Mouse (Mus musculus): ENCODE results near the gene Ryr1.

Gene Ryr1

DNA sequence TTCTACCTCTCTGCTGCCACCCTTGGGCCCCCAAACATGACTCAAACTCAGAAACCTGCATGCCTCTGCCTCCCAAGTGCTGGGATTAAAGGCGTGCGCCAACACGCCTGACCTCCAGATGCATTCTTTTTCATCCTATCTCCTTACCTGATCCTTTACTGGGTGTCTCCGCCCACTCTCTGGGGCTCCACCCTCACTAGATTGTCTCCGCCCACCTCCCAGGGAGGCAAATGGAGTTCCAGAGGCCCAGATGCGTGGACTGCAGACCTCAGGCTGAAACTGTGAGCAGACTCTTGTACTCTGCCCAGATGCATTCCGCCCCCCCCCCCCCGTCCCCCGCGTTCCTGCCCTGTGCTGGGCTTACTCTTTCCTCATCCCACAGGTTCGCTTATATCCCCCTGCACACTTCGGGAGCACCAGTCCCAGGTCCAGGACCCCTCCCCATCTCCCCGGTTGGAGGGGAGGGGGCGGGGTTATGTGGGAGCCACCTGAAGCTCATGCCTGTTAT, 134.2 kb downstream of the Ryr1 start:
- in situ Hi-C loops (cut with MboI): no loop called here

DNA sequence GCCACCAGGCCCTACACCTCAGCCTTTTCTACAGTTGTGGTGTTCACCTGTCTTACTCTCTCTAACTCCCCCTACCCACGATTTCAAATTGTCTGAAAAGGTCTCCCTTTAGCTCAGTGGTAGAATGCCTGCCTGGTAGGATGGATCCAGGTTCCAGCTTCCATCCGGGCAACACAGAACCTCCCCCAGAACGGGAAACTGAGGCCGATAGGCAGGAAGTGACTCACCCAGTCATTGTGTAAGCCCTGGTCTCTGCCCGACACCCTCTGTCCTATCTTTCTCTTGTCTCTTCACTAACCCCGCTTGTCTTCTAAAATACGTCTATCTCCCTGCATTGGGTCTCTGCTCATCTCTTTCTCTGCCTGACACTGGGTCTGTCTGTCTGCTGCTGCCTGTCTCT, 139.8 kb downstream of the Ryr1 start:
- in situ Hi-C loops (cut with MboI): no loop called here

DNA sequence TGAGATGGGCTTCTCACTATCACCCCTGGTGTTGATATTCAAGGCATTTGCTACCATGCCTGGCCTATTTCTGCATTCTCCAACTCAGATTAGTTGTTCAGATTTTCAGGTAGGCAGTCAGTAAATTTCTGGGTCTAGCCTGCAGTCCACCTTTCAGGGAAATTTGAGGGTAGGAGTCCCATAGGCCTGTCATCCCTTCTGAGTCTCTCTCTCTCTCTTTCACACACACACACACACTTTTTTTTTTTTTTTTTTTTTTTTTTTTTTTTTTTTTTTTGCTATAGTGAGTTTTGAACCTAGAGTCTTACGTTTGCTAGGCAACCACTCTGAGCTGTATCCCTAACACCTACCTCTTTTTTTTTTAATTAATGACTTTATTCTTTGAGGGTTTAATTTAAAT, 140.5 kb downstream of the Ryr1 start:
- in situ Hi-C loops (cut with MboI): no loop called here

DNA sequence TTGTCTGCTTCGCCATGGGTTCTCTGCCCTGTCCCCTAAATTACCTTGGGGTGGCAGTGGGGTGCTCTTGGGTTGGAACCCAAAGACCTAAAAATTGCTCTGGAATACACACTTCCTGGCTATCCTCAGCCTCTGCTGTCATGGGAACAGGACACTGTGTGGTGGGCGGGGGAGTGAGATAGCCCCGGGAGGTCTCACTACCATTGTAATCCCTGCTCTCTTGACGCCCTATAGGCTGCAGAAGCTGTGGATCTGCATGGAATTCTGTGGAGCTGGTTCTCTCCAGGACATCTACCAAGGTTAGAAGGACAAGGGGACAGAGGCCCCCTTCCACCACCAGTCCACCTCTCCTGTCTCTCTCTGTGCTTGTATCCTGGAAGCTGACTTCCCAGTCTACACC, 141.1 kb downstream of the Ryr1 start:
- in situ Hi-C loops (cut with MboI): no loop called here

DNA sequence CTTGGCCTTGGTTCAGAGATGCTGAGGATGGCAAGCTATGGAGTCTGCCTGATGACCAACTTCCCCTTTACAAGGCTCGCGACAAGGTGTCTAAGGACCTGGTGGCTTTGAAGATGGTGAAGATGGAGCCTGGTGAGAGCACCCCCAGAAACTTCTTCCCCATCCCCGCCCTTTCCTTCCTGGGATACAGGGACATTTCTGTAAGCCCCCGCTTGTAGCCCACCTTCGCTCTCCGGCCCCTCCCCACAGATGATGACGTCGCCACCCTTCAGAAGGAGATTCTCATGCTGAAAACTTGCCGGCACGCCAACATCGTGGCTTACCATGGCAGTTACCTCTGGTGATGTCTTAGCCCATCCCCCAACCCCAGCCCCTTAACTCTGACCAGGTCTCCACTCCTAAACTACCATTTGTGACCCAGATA, 141.8 kb downstream of the Ryr1 start:
- in situ Hi-C loops (cut with MboI): no loop called here

DNA sequence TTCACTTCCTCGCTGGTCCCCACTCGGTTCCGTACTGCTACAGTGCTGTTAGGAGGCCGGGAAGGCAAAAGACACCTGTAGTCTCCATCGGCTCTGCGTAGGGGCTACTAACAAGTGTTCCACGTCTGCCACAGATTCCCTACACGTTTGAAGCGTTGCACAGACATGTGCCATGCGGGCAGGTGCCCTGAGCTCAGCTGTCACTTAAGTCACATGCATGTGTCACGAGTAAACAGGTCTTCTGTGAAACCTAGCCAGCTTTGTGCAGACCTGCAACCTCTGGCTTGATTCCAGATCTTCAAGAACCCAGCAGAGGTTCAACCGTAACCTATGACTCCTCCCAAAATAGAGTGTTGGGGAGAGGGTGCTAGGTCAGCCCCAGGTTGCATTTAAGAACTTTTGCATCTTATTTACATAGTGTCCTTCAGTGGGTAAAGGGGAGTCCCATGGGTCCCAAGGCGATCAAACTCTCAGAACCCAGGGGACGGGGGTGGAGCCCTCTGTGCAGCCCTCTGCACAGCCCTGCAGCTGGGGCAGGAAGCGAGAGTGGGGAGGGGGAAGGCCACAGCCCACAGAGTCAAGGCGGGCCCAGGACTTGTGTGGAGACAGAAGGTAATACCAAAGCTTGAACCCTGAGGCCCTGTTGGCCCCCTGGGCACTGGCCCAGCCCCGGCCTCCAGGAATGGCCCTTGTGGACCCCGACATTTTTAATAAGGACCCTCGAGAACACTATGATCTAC, 142.5 kb downstream of the Ryr1 start:
- in situ Hi-C loops (cut with MboI): no loop called here

DNA sequence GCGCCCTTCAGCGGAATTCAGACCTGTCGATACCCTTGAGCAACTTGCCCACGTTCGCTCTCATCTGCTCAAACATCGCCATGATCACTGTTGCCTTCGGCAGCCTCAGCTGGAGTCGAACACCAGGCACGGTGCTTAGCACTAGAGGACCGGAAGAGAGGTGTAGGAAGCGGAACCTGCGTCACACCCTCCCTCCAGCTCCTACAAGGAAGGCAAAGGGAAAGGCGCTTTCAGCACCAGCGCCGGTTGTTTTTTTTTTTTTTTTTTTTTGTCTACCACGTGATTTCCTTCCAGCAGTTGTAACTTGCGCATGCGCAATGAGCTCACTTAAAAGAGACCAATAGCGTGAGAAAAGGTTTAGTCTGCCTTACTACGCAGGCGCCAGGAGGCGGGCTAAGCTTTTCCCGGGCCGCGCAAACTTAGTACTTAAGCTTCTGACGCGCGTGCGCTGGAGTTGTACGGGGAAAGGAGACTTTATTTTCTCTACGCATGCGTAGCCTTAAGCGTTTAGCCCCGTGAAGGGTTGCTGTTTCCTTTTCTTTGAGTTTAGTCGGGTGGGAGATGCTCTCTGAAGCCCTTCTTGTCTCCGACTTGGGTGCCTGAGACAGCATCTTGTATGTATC, 143.2 kb downstream of the Ryr1 start, which contains the start of the genes Eif3k and Map4k1:
Gene Eif3k, minus strand, starts transcription at position 214 of the 623 bp plus-strand sequence.
Gene Map4k1, plus strand, starts transcription at position 400 of the 623 bp plus-strand sequence.
- in situ Hi-C loops (cut with MboI): no loop called here

DNA sequence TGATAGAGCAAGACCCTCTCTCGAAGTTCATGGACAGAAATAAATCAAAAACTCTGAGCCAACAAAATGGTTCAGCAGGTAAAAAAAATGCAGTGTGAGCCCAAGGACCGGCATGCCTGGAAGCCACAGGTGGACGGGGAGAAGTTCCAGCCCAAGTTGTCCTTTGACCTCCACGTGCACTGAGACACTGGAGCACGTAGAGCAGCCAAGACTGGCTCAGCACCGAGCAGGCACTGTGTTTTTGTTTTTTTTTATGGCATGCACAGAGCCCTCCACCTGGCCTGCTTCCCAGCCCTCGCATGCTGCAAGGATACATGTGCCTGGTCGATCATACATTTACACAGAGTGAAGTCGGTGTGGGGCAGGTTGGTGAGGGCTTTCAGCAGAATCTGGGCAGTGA, 147.4 kb downstream of the Ryr1 start:
- in situ Hi-C loops (cut with MboI): no loop called here

DNA sequence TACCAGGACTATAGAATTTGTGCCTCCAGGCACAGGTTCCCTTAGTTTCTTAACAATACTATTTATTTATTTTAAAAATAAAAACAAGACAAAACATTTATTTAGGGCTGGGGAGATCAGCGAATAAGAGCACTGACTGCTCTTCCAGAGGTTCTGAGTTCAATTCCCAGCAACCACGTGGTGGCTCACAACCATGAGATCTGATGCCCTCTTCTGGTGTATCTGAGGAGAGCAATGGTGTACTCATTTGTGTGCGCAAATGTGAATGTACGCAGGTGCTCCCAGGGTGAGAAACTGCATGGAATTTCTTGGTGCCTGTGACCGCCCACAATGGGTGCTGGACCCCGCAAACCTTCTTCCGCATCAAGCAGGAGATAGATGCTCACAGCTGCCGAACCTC, 152.0 kb downstream of the Ryr1 start:
- in situ Hi-C loops (cut with MboI): loop anchor here (5.0 kb wide), 1 partner anchor 34 kb away; no protein-coding TSS in a partner anchor

DNA sequence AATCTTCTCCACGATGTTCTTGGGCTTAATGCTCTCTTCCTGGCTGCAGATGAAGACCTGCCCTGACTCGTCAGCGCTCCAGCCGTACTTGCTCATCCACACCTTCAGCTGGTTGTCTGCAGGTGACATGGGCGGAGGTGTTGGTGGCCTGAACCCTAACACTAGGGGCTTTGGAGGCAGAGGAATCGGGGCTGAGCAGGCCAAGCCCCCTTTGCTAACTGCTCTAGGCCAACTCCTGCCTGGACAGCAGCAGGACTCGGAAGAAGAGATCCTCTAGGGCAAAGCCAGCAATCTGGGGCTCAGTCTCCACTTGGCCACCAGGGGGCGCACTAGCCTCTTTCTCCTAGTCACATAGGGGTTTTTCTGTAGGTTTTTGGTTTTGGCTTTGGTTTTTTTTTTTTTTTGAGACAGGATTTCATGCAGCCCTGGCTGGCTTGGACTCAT, 152.4 kb downstream of the Ryr1 start:
- in situ Hi-C loops (cut with MboI): loop anchor here (5.0 kb wide), 1 partner anchor 35 kb away; no protein-coding TSS in a partner anchor

DNA sequence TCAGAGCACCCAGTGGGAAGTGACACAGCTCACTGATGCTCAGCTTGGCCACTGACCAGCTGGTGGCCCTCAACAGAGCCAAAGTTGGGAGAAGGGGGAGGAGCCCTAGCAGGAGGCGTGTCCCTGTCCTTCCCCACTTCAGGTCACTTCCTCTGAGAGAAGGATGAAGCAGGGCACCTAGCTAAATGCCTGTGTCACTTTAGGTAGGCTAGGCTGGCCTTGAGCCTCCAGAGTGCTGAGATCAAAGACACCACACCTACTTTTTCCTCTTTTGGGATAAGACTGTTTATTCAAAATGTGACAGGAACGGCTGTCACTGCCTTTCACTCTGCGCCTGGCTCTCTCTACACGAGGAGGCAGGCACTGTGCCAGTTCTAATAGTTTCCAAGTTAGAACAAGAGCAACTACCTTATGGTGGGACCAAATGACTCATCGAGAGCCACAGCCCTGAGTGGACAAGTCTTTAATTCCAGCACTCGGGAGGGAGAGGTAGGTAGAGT, 153.2 kb downstream of the Ryr1 start:
- in situ Hi-C loops (cut with MboI): loop anchor here (5.0 kb wide), 1 partner anchor 35 kb away; no protein-coding TSS in a partner anchor

DNA sequence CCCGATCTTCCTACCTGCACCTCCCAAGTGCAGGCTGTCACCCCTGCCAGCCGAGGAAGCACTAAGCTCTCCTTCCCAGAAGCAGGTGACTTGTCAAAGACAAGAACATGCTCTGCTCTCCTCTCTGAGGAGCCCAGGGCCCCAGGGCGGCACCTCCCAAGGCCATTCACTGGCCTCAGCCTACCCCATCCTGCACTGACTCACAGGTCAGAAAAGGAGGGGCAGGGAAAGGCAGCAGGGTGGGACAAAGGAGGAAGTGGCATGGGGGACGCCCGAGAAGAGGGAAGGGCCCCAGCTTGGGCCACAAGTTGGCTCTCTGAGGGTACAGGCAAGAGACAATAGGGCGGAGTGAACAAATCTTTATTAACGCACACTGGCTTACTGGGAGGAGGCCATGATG, 153.9 kb downstream of the Ryr1 start:
- in situ Hi-C loops (cut with MboI): loop anchor here (5.0 kb wide), 1 partner anchor 36 kb away; no protein-coding TSS in a partner anchor

DNA sequence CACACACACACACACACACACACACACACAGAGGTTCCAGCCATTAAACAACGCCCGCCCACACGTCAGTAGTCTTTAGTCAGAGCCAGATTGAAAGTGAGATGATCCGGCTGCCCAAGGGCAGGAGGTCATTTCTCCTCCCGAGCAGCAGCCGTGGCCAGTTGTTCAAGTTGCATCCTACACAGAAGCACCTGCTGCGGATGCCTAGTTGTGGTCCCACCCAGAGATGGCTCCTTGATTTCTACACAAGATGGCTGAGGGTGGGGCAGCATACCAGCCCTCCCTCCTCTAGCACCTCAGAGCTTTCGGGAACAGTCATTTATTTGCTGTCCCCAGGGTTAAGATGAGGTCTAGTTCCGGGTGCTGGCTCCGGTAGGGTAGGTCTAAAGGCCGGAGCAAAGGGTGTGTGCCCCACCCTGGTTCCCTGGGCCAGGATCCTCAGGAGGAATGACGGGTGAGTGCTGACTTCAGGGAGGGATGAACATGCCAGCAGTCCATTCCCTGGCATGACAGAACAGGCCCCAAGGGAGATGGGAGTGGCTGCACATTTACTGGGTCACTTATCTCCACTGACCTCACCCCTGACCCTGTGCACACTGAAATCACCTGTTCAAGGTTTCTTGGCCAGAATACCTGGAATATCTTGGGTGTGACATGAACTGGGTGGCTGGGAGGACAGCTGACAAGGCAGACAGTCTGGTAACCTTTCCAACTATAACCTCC, 155.1 kb downstream of the Ryr1 start:
- in situ Hi-C loops (cut with MboI): loop anchor here (5.0 kb wide), 2 partner anchors 37 to 67 kb away; no protein-coding TSS in a partner anchor

DNA sequence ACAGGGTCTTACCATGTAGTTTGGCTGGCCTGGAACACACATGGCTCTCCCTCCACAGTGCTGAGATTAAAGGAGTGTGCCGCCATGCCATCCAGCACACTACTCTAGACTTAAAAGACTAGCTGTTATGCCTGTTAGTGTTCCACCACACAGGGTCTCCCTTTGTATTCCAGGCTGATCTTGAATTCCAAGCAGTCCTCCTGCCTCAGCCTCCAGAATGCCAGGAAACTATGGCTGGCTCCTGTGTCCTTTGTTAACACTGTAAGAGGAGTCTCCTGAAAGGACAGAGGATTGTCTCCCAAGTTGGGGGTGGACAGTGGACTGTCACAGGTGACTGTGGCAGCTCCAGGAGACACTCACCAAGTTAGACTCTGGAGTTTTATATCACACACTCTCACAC, 155.7 kb downstream of the Ryr1 start:
- in situ Hi-C loops (cut with MboI): loop anchor here (5.0 kb wide), 1 partner anchor 68 kb away; no protein-coding TSS in a partner anchor

DNA sequence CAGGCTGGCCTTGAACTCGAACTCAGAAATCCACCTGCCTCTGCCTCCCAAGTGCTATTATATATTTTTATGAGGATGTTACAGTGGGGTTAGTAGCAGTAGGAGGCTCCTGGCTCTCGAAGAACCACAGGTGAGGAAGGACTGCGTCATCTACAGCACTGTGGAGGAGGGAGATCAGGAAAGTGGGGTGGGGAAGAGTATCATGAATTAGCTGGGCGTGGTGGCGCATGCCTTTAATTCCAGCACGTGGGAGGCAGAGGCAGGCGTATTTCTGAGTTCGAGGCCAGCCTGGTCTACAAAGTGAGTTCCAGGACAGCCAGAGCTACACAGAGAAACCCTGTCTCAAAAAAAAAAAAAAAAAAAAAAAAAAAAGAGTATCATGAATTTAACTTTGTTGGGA, 156.9 kb downstream of the Ryr1 start:
- in situ Hi-C loops (cut with MboI): loop anchor here (5.0 kb wide), 1 partner anchor 69 kb away; no protein-coding TSS in a partner anchor

DNA sequence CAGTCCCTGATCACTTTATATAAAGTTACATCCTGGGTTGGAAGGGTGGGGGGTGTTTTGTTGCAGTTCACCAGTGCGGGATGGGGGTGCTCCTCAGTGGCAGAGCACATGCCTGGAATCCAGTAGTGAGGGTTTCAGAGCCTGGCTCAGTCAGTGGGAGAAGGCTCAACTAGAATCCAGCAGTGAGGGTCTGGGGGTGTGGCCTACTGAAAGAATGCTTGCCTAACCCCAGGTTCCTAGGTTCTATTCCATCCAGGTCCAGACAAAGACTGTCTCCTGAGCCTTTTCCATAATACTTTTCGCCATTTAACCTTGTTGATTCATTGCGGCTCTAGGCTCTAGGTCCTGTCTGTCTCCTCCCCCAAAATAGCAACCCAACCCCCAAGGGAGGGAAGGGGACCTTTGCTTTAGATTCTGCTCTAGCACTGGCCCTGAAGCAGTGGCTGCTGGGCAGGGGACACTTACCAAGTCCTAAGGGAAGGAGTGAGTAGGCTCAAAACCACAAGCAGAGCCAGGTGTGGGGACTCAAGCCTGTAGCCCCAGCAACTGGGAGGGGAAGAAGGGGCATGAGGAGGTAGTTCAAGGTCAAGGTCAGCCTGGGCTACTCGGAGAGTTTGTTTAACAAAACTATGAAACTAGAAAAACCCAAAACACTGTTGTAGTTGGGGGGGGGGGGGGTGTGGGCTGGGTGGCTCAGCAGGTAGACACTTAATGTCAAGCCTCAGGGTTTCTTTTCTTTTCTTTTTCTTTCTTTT, 158.1 kb downstream of the Ryr1 start:
- in situ Hi-C loops (cut with MboI): loop anchor here (5.0 kb wide), 1 partner anchor 70 kb away; no protein-coding TSS in a partner anchor

DNA sequence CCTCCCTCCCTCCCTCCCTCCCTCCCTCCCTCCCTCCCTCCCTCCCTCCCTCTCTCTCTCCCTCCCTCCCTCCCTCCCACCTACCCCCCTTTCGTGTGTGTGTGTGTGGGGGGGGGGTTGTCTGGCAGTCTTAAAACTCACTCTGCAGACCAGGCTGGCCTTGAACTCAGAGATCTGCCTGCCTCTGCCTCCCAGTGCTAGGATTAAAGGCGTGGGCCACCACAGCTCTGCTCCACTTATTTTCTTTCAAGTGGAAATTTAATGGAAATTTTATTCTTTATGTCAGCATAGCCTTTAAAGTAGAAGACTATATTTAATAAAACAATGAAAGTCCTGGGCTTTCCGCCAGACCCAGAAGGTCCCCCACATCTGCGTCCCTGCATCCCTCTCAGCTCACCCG, 158.8 kb downstream of the Ryr1 start:
- in situ Hi-C loops (cut with MboI): loop anchor here (5.0 kb wide), 1 partner anchor 71 kb away; no protein-coding TSS in a partner anchor

DNA sequence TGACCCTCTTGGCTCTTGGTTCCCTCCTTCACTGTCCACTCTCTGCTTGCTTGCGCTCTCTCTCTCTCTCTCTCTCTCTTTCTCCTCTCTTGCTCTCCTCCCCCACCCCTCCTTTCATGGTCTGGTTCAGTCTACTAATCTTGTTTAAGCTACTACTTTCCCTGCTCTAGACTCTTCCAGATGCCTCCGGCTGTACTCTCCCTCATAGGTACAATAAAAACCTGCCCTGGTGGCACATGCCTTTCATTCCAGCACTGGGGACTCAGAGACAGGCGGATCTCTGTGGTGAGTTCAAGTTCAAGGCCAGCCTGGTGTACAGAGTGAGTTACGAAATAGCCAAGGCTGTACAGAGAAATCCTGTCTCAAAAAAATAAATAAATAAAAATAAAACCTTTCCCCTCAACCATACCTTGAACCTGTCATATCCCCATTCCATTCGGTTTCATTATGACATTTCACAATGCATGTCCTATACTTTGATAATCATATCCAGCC, 159.6 kb downstream of the Ryr1 start:
- in situ Hi-C loops (cut with MboI): loop anchor here (5.0 kb wide), 1 partner anchor 72 kb away; no protein-coding TSS in a partner anchor

DNA sequence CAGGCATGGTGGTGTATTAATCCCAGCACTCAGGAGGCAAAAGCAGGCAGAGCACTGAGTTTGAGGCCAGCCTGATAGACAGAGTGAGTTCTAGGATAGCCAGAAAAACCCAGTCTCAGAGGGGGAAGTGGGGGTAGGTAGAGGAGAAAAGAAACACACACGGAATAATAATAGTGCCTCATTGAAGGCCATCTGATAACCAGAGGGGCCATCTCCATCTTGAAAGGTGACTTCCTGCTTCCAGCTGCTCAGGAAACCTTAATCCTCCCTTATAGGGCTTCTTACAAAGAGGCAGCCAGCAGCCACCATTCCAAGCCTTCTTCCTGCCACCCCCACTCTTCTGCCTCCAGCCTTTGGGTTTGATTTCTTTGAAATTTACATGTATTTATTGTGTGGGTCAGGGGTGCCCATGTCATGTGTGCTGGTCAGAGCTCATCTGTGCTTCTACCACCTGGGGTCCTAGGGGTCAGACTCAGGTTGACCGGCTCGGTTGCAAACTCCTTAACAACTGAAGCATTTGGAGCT, 161.5 kb downstream of the Ryr1 start:
- in situ Hi-C loops (cut with MboI): no loop called here

DNA sequence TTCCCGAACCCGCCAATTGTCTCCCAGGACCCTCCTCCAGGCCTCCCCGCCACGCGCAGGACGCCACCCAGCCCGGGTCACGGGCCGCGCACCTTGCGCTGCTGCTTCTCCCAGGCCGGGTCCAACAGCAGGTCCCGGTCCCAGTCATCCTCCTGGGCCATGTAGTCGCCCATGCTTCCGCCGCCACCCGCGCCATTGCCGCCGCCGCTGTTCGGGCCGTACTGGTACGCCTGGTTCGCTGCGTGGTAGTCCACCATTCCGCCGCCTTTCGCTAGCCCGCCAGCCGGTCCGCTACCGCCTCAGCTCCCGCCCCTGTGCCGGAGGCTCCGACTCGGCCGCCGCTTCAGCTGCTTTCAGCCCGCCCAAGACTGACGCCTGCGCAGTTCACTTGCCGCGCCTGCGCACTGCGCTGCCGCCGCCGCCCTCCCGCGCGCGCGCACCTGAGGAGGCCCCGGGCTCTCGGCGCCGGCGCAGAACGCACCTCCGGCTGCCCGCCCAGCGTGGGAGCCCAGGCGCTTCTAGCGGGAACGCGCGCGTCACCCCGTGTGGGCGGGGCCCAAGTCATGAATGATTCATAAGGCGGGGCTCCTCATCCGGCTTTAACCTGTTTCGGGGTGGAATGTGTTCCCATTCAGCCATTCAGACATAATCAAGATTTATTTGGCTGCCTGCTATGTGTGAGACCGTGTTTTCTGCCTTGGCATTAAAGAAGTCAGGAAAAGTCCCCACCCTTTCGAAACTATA, 162.9 kb downstream of the Ryr1 start, which contains the start of gene Actn4:
Gene Actn4, minus strand, starts transcription at position 414 of the 744 bp plus-strand sequence.
- in situ Hi-C loops (cut with MboI): no loop called here

Data from mature B cell (primary cell).